Mouse (Mus musculus) cerebellum, adult 2 months (tissue): Measurements from ENCODE around the gene Syna.

Source experiments
- CTCF ChIP-seq: fragments of 200-500 bp; IDR thresholded peaks from 2 replicates; pipeline ENCODE4 v1.5.1; 2011; ENCODE audit warnings: low read depth, mild to moderate bottlenecking, control low read depth, low read length, moderate library complexity, borderline replicate concordance; ENCODE audit not compliant: insufficient read depth
- POLR2A ChIP-seq: fragments of 200-500 bp; IDR thresholded peaks from 2 replicates; pipeline ENCODE4 v1.6.1; 2011; ENCODE audit warnings: low read length, control low read depth, borderline replicate concordance; ENCODE audit not compliant: insufficient read depth

- no peak for TF ChIP-seq CTCF
- TF ChIP-seq POLR2A: no peak
Measured at GRCm38 (mm10) chr5:134593093-134593492, 33.1 kb upstream of the Syna start.
